Mouse (Mus musculus) lung, embryonic 15.5 days (tissue): ENCODE data around the gene 4930402H24Rik. TPM values are rescaled to one million over a fixed set of nuclear protein-coding genes. Genes with fewer than 3 reads are reported as not detected.

Experiments used
- ATAC-seq: fragments of 200-750 bp; cut with Nextera tagmentation; 2 replicates; pipeline ENCODE4 v1.8.0; 2017; ENCODE audit warnings: moderate number of reproducible peaks, borderline replicate concordance; ENCODE audit not compliant: low FRiP score, low TSS enrichment; ENCODE audit errors: extremely low read depth
- H3K27ac ChIP-seq: fragments of 300-500 bp; sonication (generic); 2 replicates; pipeline ENCODE4 v1.5.1; 2015; ENCODE audit warnings: moderate library complexity, mild to moderate bottlenecking, inconsistent platforms
- H3K27me3 ChIP-seq: fragments of 300-500 bp; sonication (generic); 2 replicates; pipeline ENCODE4 v1.6.1; 2015; ENCODE audit warnings: inconsistent platforms
- H3K36me3 ChIP-seq: fragments of 300-500 bp; sonication (generic); 2 replicates; pipeline ENCODE4 v1.6.1; 2015; ENCODE audit warnings: inconsistent platforms
- H3K4me1 ChIP-seq: fragments of 300-500 bp; sonication (generic); 2 replicates; pipeline ENCODE4 v1.6.1; 2015; ENCODE audit warnings: inconsistent platforms
- H3K4me2 ChIP-seq: fragments of 300-500 bp; sonication (generic); 2 replicates; pipeline ENCODE4 v1.6.1; 2015; ENCODE audit warnings: inconsistent platforms, mild to moderate bottlenecking, moderate library complexity
- H3K4me3 ChIP-seq: fragments of 300-500 bp; sonication (generic); 2 replicates; pipeline ENCODE4 v1.5.1; 2015; ENCODE audit warnings: mild to moderate bottlenecking, inconsistent platforms
- H3K9ac ChIP-seq: fragments of 300-500 bp; sonication (generic); 2 replicates; pipeline ENCODE4 v1.6.1; 2015; ENCODE audit warnings: inconsistent platforms
- H3K9me3 ChIP-seq: fragments of 300-500 bp; sonication (generic); 2 replicates; pipeline ENCODE4 v1.6.1; 2016; ENCODE audit warnings: inconsistent platforms
- WGBS: fragments of 180-500 bp; shearing (Covaris S2); methylation state at CpG from one replicate; pipeline ENCODE4 v1.1.7; 2015; 5-methylcytosine and 5-hydroxymethylcytosine counted together
- polyA plus RNA-seq: library from polyadenylated mRNA; unstranded; fragments of >200 nt; fragmentation: Nextera tagmentation; extraction: Ambion mirVana; gene quantifications from 2 replicates; pipeline ENCODE4 v1.2.1, GENCODE M21; 2015

Gene 4930402H24Rik
- polyA plus RNA-seq, 1 experiment from 2014 or later, result 29.0 TPM

- Histone ChIP-seq H3K9me3 (no peaks in the 10 kb centered on the region), H3K9ac (no peak overlapping the region), H3K36me3 (no peaks in the 10 kb centered on the region), H3K27ac (no peak overlapping the region), H3K4me3 (no peak overlapping the region), H3K4me2 (no peak overlapping the region), H3K4me1 (no peaks in the 10 kb centered on the region), H3K27me3 (no peaks in the 10 kb centered on the region)
- WGBS, result 62% methylated on average over 4 of the region's 4 CpGs
- ATAC-seq, result no peak
Measured at GRCm38 (mm10) chr2:130849688-130850087, 56.5 kb downstream of the 4930402H24Rik start.

- no peak overlapping the region for H3K4me2 ChIP-seq
- no peak for ATAC-seq
- no peaks in the 10 kb centered on the region for H3K4me1 ChIP-seq
- no peak overlapping the region for H3K4me3 ChIP-seq
- 90% methylated on average over 4 of the region's 4 CpGs for WGBS
- H3K36me3 ChIP-seq, result no peaks in the 10 kb centered on the region
- no peak overlapping the region for H3K27ac ChIP-seq
- no peaks in the 10 kb centered on the region for H3K27me3 ChIP-seq
- H3K9ac ChIP-seq, result no peak overlapping the region
- H3K9me3 ChIP-seq, result no peaks in the 10 kb centered on the region
Measured at GRCm38 (mm10) chr2:130848313-130848712, 57.9 kb downstream of the 4930402H24Rik start.

GRCm38 (mm10) chr2:130843623-130844022, 62.6 kb downstream of the 4930402H24Rik start:
- Histone ChIP-seq H3K9ac (no peak overlapping the region), H3K4me3 (no peak overlapping the region), H3K4me2 (no peak overlapping the region), H3K27me3 (no peaks in the 10 kb centered on the region), H3K9me3 (no peaks in the 10 kb centered on the region), H3K36me3 (no peaks in the 10 kb centered on the region), H3K4me1 (peaks cover 8% of the 10 kb centered on the region; the same call in 1 of the 2 replicates), H3K27ac (no peak overlapping the region)
- ATAC-seq, result no peak
- 29% methylated on average over 2 of the region's 2 CpGs for WGBS

GRCm38 (mm10) chr2:130840846-130841245, 65.4 kb downstream of the 4930402H24Rik start:
- no peaks in the 10 kb centered on the region for H3K9me3 ChIP-seq
- no peaks in the 10 kb centered on the region for H3K27me3 ChIP-seq
- H3K9ac ChIP-seq, result no peak overlapping the region
- peak overlapping the region; percentile 79 for H3K4me3 ChIP-seq
- H3K36me3 ChIP-seq, result no peaks in the 10 kb centered on the region
- peak overlapping the region; percentile 85 for H3K4me2 ChIP-seq
- no peak; the same call in 1 of the 2 replicates for ATAC-seq
- no peak overlapping the region for H3K27ac ChIP-seq
- 16% methylated on average over 4 of the region's 4 CpGs for WGBS
- H3K4me1 ChIP-seq, result peaks cover 10% of the 10 kb centered on the region; the same call in 1 of the 2 replicates

GRCm38 (mm10) chr2:130839874-130840661, 66.1 kb downstream of the 4930402H24Rik start:
- Histone ChIP-seq H3K27ac (peak overlapping the region; percentile 65), H3K9ac (peak overlapping the region; percentile 78), H3K36me3 (no peaks in the 10 kb centered on the region), H3K27me3 (no peaks in the 10 kb centered on the region), H3K9me3 (no peaks in the 10 kb centered on the region), H3K4me1 (peaks cover 10% of the 10 kb centered on the region; the same call in 1 of the 2 replicates), H3K4me3 (peak overlapping the region; percentile 79), H3K4me2 (peak overlapping the region; percentile 85)
- ATAC-seq, result peak; percentile 96
- under 1% methylated on average over 46 of the region's 77 CpGs for WGBS

- Histone ChIP-seq H3K9me3 (no peaks in the 10 kb centered on the region), H3K4me1 (peaks cover 10% of the 10 kb centered on the region; the same call in 1 of the 2 replicates), H3K4me2 (peak overlapping the region; percentile 85), H3K4me3 (peak overlapping the region; percentile 79), H3K27me3 (no peaks in the 10 kb centered on the region), H3K9ac (peak overlapping the region; percentile 78), H3K36me3 (no peaks in the 10 kb centered on the region), H3K27ac (peak overlapping the region; percentile 65)
- 0% methylated on average over 19 of the region's 19 CpGs for WGBS
- peak; percentile 58; the same call in 1 of the 2 replicates for ATAC-seq
Measured at GRCm38 (mm10) chr2:130839528-130839873, 66.7 kb downstream of the 4930402H24Rik start.

- Histone ChIP-seq H3K9ac (peak overlapping the region; percentile 78), H3K36me3 (no peaks in the 10 kb centered on the region), H3K27me3 (no peaks in the 10 kb centered on the region), H3K4me2 (peak overlapping the region; percentile 85), H3K27ac (peak overlapping the region; percentile 65), H3K4me1 (peaks cover 10% of the 10 kb centered on the region; the same call in 1 of the 2 replicates), H3K9me3 (no peaks in the 10 kb centered on the region), H3K4me3 (peak overlapping the region; percentile 79)
- no peak for ATAC-seq
- 1% methylated on average over 9 of the region's 10 CpGs for WGBS
Measured at GRCm38 (mm10) chr2:130839084-130839483, 67.1 kb downstream of the 4930402H24Rik start.

- 88% methylated on average over 1 of the region's 1 CpGs for WGBS
- Histone ChIP-seq H3K27me3 (no peaks in the 10 kb centered on the region), H3K9ac (no peak overlapping the region), H3K4me3 (no peak overlapping the region), H3K27ac (no peak overlapping the region), H3K4me2 (peak overlapping the region; percentile 85), H3K4me1 (peaks cover 10% of the 10 kb centered on the region; the same call in 1 of the 2 replicates), H3K36me3 (no peaks in the 10 kb centered on the region), H3K9me3 (no peaks in the 10 kb centered on the region)
- no peak for ATAC-seq
Measured at GRCm38 (mm10) chr2:130838131-130838530, 68.1 kb downstream of the 4930402H24Rik start.

- no peaks in the 10 kb centered on the region for H3K36me3 ChIP-seq
- no peaks in the 10 kb centered on the region for H3K9me3 ChIP-seq
- no peak overlapping the region for H3K27ac ChIP-seq
- WGBS, result 67% methylated on average over 3 of the region's 3 CpGs
- H3K27me3 ChIP-seq, result no peaks in the 10 kb centered on the region
- no peak overlapping the region for H3K4me3 ChIP-seq
- no peak for ATAC-seq
- H3K4me1 ChIP-seq, result peaks cover 3% of the 10 kb centered on the region; the same call in 1 of the 2 replicates
- H3K4me2 ChIP-seq, result no peak overlapping the region
- H3K9ac ChIP-seq, result no peak overlapping the region
Measured at GRCm38 (mm10) chr2:130833699-130834098, 72.5 kb downstream of the 4930402H24Rik start.

GRCm38 (mm10) chr2:130832582-130832981, 73.6 kb downstream of the 4930402H24Rik start:
- Histone ChIP-seq H3K27ac (no peak overlapping the region), H3K4me3 (no peak overlapping the region), H3K36me3 (no peaks in the 10 kb centered on the region), H3K27me3 (no peaks in the 10 kb centered on the region), H3K9ac (no peak overlapping the region), H3K4me2 (no peak overlapping the region), H3K4me1 (no peaks in the 10 kb centered on the region), H3K9me3 (no peaks in the 10 kb centered on the region)
- no peak for ATAC-seq
- 39% methylated on average over 1 of the region's 1 CpGs for WGBS

- Histone ChIP-seq H3K9me3 (no peaks in the 10 kb centered on the region), H3K9ac (no peak overlapping the region), H3K4me2 (no peak overlapping the region), H3K36me3 (no peaks in the 10 kb centered on the region), H3K4me1 (peaks cover 5% of the 10 kb centered on the region; the same call in 1 of the 2 replicates), H3K4me3 (no peak overlapping the region), H3K27ac (no peak overlapping the region), H3K27me3 (no peaks in the 10 kb centered on the region)
- ATAC-seq, result no peak
- 64% methylated on average over 2 of the region's 2 CpGs for WGBS
Measured at GRCm38 (mm10) chr2:130832012-130832411, 74.2 kb downstream of the 4930402H24Rik start.

GRCm38 (mm10) chr2:130830236-130830635, 76.0 kb downstream of the 4930402H24Rik start:
- Histone ChIP-seq H3K9me3 (no peaks in the 10 kb centered on the region), H3K9ac (no peak overlapping the region), H3K36me3 (no peaks in the 10 kb centered on the region), H3K27ac (no peak overlapping the region), H3K4me3 (no peak overlapping the region), H3K4me2 (no peak overlapping the region), H3K27me3 (no peaks in the 10 kb centered on the region), H3K4me1 (peaks cover 6% of the 10 kb centered on the region; the same call in 1 of the 2 replicates)
- WGBS, result 80% methylated on average over 3 of the region's 3 CpGs
- no peak for ATAC-seq
